Mouse (Mus musculus) A20 (cell line): ENCODE results near the gene Tcf3.

Experiments used
- DNase-seq: peaks from one replicate; pipeline ENCODE4 v3.0.0-alpha.2; 2011; ENCODE audit warnings: low read depth, low spot score

The Tcf3 gene

DNA sequence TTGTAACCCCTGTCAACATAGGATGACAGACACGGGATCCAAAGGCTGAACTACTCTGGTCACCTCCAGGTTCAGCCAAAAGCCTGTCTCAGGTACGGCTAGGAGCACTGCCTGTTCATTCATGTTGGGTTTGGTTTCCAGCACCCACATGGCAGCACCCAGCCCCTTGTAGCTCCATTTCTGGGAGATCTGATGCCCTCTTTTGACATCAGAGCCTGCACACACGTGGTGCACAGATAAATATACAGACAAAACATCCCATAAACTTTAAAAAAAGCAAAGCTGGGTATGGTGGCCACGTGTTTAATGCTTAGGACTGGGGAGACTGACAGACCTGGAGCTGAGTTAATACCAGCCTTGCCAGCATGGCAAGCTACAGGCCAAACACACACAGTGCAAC is 25.5 kb downstream of the Tcf3 start:
- peak; percentile 33 for DNase-seq

DNA sequence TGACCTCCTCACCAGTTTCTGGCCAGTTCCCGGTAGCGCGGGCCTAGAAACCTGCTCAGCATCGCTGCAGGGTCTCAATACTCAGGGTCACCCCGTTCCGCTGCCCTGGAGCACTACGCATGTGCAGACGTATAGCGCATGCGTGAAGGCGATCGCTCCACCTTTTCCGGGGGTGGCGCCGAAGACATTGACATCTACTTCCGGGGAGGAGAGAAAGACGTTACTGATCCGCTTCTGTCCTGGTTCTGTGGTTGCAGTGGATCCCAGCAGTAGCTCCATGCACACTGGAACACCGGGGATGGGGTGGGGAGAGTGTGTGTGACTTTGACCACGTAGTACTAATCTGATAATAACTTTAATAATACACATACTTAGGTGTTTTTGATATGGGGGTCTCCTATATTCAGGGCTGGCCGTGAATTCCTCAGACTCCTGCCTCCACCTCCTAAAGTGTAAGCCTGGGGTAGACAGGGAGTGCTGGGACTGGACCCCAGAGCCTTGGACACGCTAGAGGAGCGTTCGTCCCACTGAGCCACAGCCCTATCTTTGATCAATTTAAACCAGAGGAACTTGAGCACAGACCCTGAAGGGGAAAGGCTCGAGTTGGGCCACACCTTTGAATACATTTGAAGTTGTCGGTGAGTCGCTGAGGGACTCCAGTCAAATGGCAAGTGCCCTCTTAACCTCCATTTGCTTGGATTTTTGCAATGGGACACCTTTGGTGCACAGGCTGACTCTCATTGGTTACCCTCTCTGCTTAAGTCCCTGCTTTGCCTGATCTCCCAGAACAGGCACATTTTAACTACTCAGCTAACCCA is 26.6 kb downstream of the Tcf3 start, which contains the start of gene Uqcr11:
Gene Uqcr11 (minus strand): TSS at position 147 of the 818 bp plus-strand sequence.
- peak; percentile 93 for DNase-seq

DNA sequence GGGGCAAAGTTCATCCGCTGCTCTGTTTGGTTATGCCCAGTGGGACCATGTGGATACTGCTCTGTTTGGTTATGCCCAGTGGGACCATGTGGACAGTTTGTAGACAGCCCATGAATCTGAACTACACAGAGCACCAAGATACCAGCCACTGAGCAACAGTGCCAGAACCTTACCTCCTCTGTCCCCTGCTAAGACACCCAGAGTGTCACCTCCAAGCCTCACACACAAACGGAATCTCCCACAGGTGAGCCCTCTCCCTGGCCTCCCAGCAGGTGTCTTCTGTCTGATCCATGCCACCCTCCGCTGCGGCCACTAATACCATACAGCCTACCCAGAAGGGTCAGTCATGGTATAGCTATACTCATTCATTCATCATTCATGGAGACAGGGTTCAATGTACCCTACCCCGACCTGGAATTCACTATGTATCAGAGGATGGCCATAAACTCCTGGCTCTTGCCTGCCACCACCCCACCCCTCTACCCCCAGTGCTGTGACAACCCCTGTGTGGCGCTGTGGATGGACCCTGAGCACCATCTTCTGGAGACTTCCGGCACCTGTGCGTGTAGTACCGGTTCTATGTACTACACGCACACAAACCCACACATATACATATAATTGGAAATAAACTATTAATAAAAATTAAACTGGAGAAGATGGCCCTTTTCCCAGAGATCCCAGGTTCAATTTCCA is 27.8 kb downstream of the Tcf3 start:
- peak; percentile 68 for DNase-seq

DNA sequence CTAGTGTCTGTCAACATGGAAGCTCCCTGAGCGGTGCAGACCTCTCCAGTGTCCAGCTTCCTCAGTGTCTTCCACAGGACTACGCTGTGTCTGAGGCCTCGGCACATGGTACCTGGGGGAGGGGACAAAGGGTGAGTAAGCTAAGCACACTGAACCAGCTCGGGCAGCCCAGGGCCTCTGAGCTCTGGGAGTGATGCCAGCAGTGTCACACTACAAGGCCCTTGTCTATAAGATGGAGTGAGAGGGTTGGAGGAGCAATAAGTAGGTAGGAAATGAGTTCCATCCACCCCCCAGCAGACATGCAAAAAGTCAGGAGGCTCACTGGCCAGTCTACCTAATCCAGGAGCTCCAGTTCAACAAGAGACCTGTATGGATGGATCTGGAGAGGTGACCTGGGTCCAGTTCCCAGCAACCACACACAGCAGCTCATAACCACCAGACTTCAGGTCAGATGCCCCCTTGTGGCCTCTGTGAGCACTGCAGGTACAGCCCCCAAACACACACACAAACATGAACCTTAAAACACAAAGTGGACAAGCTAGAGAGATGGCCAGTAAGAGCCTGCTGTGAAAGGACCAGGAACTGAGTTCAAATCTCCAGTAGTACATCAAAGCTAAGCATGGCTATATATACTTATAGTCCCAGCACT is 30.3 kb downstream of the Tcf3 start:
- peak; percentile 67 for DNase-seq

DNA sequence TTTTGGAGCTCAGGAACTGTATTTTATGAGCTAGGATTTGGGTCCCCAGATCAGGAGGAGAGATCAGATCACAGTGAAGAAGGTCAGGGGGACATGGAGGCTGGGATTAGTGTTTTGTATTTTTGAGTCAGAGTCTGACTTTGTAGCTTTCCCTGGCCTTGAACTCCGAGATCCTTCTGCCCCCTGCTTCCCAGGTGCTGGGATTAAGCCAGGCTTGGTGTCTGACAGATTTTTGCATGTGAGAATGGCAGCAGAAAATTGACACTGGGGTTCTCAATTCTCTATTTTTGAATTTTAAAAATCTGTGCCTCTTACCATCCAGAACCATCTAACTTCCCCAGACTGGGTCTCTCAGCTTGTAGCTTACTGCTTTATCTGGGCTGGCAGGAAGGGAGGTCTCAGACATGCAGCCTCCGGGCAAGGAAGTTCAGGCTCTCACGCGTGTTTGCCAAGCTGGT is 32.7 kb downstream of the Tcf3 start:
- DNase-seq = no peak

DNA sequence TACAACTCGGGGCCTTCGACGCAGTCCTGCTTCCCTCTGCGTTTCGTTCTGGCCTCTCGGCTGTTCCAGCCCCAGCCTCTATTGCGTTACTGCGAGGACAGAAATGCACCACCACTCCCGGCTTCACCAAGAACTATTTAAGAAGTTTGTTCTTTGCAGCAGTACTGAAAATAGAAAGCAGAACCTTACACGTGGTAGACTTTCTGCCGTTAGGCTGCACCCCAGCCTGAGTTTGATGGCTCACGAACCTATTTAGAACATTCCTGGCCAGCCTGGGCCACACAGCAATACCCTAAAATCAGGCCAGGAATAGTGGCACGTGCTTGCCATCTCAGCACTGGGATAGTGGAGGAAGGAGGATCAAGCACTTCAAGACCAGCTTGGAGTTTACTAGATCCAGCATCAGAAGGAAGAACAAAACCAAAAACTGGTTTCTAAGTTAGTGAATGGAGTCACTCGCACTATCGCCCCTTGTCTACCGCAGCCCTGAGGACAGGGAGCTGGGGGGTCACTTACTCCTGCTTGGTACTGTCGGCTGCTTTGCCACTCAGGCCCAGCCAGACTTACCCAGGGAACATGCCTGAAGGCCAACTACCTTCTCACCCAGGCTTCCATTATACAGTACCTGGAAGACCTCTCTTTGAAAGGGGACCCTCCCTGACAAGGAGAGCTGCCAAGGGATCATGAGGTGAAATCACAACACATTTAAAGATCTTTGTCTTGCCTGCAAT is 33.3 kb downstream of the Tcf3 start:
- no peak for DNase-seq

DNA sequence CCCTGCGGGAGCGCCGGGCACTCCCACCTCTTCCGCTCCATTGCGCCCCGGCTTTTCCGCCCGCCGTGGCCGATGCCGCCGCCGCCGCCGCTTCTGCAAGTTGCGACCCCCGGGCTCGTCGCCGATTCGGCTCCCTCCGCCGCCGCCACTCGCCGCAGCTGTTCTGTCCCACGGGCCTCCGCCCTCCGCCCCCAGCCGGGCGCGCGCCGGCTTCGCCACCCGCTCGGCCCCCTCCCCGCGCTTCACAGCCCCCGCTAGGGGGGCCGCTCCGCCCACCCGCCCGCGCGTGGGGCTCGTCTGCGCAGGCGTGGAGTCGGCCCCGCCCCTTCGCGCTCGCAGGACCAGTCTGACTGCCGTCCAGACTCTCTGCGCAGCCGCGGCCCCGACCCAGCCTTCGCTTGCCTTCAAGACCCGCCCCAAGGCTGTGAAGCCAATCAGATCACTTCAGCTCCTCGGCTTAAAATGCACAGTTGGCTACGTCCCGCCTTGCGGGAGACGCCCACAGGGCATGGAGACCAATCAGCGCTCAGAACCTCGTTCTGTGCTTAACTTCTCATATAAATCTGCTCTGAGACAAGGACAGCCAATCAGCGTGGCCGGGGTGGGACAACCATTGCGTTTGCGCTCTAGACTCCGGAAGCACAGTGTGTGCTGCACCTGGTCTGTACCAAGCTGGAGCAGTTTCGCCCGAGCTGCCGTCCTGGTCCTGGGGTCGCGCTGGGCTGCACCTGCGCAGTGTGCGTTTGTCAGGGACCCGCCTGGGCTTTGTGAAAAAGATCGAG is 34.1 kb downstream of the Tcf3 start, which contains the start of gene Mbd3:
Gene Mbd3 (minus strand): TSS at position 360 of the 782 bp plus-strand sequence.
- peak; percentile 100 for DNase-seq

DNA sequence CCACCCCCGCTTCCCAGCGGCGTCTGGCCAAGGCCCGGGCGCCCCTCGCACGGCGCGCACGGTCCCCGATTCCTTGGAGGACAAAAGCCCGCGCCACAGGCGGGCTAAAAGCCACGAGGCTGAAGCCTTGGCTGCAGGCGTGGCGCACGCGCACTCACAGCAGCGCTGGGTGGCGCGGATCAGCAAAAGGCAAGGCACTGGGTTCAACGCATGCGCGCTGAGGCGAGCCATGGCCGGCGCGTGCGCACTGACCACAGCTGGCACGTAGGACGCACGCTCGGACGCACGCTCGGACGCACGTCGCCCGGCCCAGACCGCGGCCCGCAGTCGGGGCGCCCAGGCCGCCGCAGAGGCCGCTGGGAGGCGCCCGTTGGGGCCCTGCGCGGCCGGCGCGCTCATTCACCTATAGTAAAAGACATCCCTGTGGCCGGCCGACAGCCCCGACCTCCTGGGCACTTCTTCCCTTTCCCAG is 34.7 kb downstream of the Tcf3 start:
- DNase-seq = peak; percentile 99

DNA sequence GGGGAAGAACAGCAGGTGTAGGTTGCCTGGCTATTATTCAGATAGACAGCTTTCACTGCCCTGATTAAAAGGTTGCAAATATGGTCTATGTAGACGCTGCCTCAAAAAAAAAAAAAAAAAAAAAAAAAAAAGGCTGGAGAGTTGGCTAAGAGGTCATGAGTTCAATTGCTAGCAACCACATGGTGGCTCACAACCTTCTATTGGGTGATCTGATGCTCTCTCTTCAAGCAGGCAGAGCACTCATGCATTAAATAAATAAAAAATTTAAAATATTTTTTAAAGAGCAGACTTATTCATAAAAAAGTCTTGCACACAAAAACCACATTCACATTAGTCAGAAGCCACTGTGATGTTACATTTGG is 35.3 kb downstream of the Tcf3 start:
- DNase-seq = no peak

DNA sequence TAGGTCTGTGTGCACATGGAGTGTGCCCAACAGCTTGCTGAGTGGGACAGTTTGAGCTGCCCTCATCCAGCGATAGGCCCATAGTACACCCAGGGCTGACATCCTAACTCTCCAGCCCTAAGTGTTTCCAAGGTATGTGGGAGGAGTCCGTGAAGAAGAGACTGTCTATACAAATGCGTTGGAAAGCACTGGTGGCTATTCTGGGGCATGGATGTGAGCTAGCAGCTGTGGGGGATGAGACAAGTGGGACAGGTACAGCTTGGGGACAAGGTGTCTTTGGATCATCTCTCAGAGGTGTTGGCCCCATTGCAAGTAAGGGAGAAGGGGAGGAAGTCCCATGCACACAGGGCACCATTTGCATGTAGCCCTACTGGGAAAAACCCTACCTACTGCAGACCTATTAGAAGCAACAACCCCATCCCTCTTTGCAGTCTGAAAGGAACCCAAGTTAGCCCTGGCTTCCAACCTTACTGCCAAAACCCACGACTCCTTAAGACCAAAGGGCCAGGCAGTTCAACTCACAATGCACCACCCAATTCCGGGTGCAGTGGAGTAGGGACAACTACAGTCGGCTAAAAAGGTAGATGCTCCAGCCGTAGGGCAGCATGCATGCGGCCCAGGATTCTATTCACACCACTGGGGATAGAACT is 35.8 kb downstream of the Tcf3 start:
- peak; percentile 83 for DNase-seq

DNA sequence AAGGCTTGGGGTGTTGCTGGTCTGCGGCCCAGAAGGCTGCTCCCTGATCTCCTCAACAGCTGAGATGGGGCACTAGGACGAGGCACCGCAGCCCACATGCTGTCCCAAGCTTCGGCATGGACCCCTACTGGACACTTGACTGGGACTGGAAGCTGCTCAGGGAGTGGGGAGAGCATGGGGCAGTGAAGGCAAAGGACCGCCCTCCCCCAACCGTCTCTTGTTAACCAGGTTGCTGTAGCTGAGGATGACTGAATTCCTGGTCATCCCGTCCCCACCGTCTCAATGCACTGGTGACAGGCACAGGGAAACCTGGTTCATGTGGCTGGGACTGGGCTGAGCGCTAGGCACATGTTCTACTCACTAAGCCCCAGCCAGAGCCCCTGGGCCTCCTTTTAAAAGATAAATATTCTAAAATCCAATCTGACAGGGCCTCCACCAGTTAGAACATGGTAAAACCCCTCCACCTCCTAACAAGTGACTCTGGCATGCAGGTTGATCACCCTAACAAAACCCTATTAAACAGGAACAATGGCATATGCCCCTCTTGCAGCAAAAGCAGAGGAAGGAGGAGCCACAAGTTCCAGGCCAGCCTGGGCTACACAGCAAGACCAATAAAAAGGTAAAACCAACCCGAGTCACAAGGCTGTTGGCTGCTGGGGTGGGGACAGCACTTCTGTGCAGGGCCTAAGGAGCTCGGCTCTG is 36.5 kb downstream of the Tcf3 start:
- no peak for DNase-seq

DNA sequence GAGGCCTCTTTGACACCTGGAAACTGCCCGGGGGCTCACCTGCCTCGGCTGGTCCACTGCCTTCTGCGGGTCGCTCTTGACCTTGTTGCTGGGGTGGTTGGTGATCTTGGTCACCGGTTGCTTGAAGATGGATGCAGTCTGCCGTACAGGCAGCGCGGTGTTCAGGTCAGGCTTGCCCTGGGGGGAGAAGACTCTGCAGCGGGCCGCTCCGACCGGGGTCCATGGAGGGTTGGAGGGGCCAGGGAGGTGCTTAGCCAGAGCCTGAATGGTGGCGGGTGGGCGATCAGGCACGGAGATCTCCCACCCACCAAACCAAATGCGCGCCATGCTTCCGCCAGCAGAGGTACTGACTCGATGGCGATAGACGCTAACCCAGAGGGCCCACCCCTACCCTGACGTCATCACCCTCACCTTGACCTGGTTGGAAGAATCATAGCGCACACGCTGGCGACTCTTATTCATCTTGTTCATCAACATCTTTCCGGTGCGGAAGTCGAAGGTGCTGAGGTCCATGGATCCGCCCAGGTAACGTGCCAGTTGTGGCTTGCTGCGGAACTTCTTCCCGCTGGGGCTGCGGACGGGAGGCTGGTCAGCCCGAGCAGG is 38.3 kb downstream of the Tcf3 start:
- no peak for DNase-seq

DNA sequence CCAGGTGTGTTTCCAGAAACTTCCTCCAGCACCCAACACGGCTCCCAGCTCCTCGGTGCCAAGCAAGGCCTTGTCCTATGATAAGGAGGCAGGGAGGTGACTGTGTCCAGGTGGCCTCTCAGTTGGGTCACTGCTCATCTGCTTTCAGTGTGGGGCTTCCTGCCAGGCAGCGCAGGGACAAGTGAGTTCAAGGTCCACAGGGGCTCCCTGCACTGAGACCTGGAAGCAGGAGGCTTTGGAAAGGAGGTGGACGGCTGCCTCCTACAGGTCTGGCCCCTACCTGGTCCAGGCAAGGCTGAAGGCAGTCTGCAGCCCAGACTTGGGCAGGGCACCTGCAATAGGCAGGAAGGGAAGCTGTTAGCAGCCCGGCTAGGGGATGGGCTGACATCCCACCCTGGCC is 40.8 kb downstream of the Tcf3 start:
- DNase-seq = no peak

DNA sequence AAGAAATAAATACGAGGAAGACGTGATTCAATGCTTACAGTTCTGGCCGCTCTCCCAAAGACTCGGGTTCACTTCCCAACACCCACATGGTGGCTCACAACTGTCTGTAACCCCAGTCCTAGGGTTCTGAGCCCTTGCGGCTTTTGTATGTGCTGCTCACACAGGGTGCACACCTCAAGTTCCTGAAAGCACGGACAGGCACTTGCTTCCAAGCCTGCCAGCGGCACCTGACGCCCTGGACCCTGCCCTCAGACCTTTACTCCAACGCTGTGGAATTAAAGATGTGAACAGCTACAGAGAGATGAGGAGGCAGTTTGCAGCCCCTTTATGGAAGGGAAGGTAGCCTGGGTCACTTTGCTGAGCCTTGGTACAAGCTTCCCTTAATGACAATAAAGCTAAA is 42.8 kb downstream of the Tcf3 start:
- DNase-seq = no peak

DNA sequence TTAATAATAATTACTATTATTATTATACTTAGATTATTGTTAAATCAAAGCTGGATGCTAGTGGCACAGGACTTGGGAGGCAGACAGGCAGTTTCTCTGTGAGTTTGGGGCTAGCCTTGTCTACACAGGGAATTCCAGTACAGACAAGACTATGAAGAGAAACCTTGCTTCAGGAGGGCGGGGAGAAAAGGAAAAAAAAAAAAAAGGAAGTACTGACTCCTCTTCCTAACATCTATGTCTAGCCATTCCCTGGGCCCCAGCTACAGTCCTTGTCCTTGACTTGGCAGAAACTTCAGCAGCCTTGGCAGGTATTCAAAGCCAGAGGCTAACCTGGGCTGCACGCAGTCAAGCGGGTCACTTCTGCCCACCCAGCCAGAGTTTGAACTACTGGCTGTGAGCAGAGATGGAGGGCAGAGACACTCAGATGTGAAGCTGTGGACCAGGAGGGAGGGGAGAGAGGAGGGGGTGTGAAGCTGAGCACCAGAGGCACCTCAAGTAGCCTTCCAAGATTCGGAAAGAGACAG is 44.2 kb downstream of the Tcf3 start:
- DNase-seq = no peak

DNA sequence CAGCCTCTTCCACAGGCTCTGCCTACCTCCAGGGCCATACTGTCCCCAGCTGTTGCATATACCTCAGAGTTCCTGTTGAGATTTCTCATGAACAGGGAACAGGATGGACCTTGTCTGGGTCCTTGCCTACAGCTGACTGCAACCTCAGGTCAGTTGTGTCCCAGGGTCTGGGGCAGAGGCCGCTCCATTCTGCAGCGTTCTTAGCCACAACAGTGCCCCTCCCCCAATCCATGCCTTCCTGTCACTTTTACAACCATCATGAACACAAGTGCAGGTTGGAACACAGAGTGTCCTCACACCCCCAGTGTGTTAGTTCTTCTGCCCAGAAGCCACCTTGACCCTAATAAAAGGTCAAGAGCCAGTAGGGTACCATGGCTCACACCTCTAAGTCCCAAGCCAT is 44.7 kb downstream of the Tcf3 start:
- no peak for DNase-seq

DNA sequence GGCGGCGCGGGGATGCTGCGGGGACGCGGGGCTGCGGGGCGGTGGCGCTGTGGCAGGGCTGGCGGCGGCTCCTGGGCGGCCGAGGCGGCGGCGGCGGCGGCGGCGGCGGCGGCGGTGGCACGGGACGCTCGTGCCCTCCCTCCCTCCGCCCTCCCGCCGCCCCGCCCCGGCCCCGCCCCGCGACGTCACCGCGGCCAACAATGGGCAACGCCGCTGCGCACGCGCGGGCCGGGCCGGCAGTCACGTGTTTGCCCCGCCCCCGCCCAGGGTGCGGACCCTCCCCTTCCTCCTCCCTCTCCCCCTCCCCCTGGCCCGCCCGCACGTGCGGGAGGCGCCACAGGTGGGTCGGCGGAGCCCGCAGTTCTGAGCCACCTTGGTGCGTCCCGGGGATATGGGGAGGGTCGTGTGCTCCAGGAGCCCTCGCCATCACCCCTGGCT is 45.9 kb downstream of the Tcf3 start, which contains the start of gene Mex3d:
Gene Mex3d (minus strand): TSS at position 138 of the 438 bp plus-strand sequence.
- peak; percentile 91 for DNase-seq

DNA sequence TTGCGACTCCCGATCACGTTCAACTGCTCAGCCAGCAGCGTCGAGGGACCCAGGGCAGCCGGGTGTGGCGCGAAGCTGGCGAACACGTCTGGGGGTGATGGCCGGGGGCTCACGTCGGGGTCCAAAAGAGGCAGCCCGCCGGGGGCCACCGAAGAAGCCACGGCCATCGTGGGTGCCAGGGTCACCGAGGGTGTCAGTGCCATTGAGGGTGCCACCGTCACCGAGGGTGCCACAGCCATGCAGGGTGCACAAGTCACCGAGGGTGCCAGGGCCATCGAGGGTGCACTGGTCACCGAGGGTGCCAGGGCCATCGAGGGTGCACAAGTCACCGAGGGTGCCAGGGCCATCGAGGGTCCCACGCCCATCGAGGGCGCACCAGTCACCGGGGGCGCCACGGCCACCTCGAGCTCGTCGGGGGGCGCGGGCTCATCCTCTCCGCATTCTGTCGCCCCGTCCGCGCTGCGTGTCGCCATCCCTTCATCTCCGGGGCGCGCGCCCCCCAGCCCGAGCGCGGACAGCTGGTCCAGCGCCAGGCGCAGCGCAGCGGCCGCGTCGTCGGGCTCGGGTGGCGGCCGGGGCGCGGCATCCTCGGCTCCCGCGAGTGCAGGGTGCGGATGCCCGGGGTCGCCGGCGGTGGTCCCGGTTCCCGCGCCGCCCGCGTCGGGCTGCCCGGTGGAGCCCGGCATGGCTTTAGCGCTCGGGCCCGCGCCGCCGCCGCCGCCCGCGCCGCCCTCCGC is 46.5 kb downstream of the Tcf3 start:
- DNase-seq = no peak
